Mouse (Mus musculus) ovary, postnatal 10 days (tissue): ENCODE results near the gene Hps3.
"Not testable (repeated sequence)": the region's sequence is repeated elsewhere in the genome, so short reads cannot be mapped to it uniquely, and the experiment has no call there.

Experiments used
- DNase-seq: peaks from one replicate; pipeline ENCODE4 v3.0.0; 2022; ENCODE audit warnings: low spot score

Hps3 gene

DNA sequence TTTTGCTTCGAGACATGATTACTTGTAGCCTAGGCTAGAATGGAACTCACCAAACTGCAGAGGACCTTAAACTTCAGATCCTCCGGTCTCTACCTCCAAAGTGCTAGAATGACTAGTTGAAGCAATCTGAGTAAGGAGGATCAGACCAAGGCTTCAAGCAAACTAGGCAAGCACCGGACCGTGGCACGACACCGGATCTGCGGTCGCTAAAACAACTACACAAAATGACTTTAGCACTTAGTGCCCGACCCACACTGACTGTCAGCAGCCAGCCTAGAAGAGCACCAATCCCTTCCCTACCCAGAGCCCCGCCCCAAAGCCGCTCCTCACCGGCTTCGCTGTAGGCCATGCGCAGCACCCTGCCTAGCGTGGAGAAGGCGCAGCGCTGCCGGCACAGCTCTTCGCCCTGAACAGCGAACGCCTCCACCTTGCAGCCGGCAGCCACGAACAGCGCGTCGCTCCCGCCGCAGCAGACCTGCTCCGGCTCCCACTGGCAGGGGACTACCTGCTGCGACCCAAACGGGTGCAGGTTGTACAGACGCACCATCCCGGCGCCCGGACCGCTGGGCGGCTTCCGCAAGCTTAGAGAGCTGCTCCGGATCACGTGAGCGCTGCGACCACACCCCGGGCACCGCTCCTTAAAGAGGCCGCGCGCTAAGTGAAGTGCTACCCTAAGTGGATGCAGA is at the start of gene Hps3:
Gene Hps3 (minus strand): TSS at position 597 of the 686 bp plus-strand sequence.
- DNase-seq, result peak; percentile 58

DNA sequence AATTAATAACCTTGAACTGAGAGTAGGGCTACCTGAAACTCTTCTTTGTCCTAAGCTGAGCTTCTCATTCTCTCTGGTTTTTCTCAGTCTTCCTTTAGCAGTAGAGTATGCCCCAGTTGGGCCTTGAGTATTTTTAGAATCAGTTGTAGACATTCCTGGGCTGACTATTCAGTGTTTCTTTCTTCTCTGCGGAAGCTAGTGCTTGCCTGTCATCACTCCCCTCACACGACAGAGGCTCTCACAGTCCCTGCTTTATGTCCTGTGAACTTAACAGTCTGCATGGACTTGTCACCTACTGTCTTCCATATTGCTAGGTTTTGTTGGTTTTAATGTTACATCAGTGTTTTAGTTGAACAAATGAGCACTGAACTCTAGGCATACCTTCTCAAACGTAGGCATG is 47.0 kb upstream of the Hps3 start:
- no peak for DNase-seq

DNA sequence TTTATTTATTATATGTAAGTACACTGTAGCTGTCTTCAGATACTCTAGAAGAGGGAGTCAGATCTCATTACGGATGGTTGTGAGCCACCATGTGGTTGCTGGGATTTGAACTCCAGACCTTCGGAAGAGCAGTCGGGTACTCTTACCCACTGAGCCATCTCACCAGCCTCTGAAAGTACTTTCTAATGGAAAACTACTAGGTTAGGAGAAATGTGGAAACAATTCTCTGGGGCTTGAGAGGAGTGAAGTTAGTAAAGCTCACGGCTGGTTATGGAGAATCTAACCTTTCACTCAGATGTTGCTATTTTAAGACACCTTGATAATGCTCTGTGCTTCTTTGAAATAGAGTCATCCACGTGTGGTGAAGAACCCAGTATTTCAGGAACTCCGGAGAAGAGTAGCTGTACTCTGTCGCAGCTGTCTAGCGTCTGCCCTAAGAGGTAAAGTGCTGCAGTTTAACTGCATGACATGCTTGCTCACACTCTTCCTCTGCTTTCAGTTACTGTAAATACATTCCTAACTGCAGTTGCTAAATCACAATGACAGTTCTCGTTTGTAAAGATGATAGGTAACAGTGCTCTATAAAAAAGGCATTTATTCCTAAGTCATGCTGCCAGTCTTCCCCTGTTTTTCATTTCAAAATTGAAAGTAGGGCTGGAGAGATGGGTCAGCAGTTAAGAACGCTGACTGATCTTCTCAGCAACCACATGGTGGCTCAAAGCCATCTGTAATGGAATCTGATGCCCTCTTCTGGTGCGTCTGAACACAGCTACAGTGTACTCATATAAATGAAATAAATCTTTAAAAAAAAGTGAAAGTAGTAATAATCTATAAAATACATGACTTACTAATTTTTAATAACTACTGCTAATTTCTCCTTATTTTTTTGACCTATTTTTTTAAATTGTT is 41.3 kb upstream of the Hps3 start:
- no peak for DNase-seq

DNA sequence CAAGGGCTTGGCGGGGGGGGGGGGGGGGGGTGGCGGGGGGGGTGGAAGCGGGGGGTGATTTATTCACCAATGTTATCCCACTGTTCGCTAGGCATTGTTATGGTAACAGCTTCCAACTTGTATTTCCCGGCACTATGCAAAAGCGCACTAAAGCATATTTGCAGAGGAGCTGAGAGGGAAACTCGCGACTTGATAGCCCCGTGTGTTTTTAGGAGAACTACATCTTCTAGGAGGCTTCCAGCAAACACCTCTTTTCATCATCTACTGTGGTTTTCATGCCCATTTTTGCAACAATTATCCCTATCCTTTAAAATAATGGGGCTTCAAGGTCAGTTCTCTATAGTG is 23.1 kb upstream of the Hps3 start:
- no peak for DNase-seq

DNA sequence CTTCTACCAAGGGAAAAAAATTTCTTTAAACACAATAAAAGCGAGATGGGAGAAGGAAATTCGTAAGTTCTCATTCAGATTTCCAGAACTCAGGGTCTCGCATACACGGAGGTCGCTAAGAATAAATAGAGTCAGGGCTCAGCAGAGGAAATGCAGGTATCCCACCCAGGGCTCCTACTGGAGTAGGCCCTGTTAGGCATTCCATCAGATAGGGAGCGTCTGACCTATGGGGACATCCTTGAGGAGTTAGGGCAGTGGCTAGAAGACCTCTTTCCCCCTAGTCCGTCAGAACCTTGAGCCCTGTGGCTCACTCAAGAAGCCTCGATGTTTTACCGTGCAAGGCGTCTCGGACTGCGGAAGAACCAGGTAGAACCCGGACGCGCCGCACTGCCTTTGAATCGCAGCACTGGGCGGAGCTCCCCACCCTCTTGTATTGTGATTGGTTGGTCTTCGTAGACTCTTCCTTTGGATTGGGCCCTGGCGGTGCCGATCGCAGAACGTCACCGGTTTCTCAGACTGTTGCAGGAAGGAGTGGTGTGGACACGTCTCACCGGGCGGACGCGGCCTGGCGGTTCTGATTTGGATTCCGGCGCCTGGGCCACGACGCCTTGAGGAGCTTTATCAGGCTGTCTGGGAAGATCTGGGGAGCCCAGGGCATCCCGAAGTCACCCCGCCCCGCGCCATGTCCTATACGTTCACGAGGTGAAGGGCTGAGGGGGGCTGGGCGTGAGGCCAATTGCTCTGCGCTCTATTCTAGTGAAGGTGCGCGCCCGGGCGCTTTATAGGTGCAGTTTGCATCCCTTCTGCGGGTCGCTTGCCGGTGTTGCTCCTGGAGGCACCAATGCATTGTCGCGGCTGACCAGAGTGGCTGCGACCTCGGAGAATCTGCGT is 22.4 kb upstream of the Hps3 start, which contains the start of gene Hltf:
Gene Hltf (plus strand): TSS at position 506 of the 891 bp plus-strand sequence.
- peak; percentile 93 for DNase-seq

DNA sequence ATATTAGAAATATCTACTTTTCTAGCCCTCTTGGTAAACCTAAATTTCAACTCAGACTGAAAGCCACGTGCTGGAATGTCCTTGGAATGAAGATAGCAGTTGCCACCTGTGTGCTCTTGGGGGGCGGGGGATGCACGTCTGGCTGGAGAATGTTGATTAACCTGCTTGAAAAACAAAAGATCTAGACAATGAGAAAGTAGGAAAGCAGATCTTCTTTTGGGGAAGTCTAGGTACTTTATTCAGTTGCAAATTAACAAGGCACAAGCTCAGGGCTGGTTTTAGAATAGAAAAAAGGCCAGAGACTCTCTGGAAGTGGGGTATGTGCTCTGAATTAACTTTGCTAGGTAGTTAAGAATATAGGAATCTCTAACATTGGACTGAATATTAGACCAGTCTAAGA is 9.6 kb upstream of the Hps3 start:
- DNase-seq, result not testable (repeated sequence)

DNA sequence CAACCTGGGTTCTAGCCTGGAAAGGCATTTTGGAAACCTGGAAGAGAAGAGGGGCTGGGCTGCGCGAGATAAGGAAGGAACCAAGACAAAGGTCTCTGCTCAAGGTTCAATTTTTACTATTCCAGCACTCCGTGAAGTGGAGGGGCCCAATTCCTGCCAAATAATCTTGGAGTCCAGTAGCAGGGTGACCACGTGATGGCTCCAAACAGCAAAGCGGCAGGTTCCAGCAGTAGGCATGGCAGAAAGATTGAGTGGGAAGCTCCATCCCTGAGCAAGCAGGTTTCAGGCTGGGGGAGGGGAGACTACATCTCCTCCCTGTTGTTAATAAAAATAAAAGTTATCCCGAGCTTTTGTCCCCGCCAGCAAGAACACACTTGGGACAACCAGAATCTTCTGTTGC is 6.3 kb upstream of the Hps3 start:
- not testable (repeated sequence) for DNase-seq

DNA sequence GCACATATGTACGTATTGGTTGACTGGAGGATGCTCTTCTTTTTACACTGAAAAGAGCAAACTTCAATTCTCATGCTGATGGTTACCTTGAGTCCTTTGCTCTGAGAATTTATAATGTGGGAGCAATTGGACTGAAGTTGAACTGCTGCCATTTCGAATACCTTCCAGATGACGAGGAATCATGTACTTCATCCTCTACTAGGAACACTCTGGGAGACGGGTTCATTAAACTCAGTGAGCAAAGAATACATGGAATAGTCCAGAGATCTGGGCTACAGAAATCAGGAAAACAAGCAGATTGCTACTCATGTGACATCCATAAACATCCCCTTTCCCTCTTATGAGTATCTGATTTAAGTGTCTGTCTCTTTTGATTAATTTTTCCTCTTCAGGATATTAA is 954 bp upstream of the Hps3 start:
- no peak for DNase-seq

DNA sequence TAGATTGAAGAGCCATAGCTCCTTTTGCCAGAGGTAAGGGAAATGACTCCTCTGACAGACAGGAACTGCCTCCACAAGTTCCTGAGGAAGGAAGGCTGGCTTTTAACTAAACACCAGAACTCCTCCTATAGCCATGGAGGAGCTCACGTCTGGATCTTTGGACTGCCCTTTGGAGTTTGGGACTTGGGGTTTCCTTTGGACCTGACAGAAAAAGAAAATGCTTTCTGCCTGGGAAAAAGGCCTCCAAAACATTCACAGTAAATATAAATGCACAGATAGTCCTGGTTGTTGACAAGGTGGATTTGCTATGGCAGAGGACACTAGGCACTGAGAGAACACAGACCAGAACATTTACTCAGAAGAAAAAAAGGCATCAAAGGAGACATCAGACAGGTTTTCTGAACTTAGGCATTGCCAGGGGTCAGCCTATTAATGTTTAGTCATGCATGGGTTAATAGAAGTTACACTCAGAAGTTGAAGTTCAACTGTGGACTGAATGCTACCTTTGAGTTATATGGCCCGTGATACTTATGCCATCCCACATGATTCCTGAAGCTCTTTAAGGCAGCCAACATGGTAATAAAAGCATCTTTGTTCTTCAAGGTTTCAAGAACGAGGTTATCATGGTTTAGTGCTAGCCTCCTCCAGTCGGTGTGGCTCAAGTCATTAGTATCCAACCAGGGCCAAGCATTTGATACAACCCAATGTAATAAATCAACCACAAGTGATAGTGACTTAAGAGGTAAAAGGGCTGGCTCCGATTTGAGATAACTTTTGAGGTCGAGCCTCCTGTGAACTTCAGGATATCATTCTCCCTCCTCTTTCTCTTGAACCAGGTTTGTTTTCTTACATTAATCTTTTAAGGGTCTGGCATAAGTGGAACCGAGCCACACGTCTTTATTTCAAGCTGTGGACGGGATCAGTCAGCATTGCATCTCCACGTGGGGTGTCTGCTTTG is 1.1 kb downstream of the Hps3 start:
- no peak for DNase-seq

DNA sequence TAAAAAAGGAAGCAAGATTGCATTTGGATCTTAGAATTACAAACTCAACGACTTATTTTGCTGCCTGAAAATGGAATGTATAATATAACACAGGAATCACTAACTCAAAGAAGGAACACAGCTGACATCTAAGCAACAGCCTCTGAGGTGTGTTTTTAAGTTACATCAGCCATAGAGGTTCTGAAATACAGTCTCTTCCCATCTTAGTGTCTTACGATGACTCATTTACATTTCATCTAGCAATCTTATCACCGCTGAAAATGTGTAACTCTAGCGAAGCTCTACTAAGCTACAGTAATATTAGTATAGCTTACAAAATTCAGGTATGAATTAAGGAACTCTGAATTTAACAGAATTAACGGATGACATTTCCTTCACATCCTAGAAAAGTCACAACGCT is 4.3 kb downstream of the Hps3 start:
- DNase-seq, result no peak

DNA sequence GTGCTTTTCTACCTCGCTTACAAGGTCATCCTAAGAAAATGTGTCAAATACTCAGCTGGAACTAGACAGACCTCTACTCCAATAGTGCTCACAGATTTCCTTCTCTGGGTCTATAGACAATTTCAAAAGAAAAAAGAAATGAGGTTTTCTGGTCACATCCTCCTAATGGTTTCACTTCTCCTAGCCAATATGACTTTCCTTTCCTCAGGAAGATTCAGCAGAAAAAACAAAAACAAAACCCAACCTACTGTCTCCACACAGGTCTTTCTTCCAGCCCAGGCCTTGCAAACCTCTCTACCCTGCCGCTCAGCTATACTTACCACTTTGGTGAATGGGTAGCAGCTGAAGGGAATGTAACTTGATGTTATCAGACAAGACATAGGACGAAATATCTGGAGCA is 6.5 kb downstream of the Hps3 start:
- no peak for DNase-seq

DNA sequence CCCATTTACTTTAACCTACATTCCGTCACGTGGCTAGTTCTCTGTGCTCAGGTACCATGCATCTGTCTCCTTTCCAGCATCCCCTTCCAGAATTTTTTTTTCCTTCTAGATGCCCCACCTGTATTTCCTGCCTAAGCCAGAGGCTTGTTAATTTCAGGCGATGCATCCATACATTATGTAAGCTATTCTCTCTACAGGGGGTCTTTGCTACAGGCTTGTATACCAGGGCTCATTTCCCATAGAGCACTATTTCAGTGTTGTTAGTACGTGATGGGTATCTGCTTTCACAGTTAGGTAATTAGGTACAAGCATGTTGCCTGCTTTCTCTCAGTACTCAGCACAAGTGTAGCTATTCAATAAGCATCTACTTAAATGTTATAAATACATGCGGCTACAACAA is 7.3 kb downstream of the Hps3 start:
- no peak for DNase-seq

DNA sequence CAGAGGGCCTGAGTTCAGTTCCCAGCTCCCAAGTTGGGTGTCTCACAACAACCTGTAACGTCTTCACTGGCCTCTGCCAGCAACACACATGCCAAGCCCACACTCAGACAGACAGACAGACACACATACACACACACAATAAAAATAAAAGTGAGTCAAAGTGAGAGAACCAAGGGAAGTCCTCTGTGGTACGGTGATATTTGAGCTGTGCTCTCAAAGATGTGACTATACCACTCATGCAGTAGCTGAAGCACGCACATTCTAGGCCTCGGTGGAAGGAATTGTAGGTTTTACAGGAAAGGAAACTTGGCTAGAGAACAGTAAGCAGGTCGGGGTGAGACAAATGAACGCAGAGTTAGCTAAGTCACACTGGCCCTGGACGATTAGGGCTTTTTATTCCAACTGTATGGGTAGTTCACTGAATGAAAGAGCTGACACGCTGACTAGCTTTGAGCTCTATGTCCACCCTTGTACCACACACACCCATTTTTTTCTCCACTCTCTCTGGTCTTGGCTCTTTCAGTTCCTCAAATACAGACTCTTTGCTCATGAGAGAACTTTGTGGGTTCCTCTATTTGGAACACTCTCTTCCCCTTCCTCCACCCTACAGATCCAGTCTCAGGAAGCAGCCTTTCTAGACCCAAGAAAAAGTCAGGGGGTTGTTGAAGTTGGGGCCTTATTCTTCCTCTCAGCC is 8.0 kb downstream of the Hps3 start:
- no peak for DNase-seq

DNA sequence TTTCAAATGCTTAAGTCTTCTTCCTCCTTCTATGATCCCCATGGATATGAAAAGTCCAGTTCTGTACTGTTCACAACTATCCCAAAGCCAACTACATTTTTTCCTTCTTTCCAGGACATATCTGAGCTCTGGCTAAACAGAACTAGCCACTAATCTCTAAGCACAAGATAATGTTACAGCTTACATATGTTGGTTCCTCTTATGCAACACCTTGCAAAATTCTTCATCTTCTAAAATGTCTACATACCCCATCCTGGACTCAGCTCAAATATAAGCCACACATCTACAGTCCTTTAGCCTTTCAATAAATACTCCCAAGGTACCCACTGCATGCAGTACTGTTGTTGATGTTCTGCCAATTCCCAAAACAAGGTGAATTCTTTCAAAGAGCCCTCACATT is 8.6 kb downstream of the Hps3 start:
- DNase-seq, result no peak

DNA sequence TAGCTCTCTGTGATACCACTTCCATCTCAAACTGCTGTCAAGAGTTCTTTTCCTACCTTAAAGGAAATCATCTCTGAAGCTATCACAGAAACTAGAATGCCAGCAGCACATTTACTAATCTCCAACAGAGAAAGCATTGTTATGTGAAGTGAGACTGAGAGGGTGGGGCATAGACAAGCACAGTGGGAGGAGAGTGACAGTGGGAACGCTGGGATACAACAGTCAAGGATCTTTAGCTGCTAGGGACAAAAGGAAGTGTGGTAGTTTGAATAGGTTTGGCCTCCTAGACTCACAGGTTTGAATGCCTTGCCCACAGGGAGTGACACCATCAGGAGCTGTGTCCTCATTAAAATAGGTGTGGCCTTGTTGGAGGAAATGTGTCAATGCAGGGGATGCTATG is 11.3 kb downstream of the Hps3 start:
- DNase-seq, result no peak

DNA sequence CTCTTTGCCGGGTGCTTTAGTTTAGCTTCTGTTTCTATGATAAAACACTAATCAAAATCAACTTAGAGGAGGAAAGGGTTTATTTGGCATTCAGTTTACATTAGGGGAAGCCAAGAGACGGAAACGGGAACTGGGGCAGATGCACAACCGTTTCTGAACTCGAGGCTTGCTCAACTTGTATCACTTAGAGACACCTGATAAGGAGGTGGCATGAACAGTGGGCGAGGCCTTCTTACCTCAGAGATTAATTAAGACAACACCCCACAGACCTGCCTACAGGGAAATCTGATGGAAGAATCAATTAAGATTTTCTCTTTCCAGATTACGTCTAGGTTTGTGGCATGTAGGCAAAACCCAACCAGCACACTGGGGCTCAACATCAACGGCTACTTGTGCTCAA is 17.0 kb downstream of the Hps3 start:
- no peak for DNase-seq

DNA sequence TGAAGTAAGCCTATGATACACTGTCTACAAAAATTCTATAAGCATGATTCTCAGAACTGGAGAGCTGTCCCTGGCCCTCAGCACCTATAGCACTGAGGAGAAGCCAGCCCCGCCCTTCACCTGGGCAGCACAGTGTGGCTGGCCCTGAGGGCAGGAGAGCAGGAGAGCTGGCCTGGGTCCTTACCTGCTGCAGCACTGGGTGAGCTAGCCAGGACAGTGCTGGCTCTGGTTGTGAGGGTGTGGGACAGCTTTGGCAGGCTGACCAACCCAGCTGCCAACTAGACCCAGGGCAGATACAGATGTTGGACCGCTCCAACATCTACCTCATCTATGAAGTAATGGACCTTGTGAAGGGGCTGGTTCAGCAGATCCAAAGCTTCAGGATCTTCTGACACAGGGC is 20.7 kb downstream of the Hps3 start:
- DNase-seq, result no peak

DNA sequence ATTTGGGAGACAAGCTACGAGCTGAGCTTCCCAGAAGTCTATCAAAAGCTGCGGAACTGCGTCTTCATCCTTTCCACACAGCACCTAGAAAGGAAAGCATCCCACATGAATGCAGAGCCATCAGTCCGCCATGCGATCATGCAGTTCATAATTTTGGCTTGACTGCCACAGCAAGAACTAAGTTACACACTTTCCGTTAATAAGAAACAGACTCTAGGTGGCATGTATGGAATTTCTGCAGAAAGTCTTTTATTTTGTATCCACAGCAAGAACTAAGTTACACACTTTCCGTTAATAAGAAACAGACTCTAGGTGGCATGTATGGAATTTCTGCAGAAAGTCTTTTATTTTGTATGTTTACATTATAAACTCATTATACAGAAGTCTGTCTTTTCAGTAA is 24.2 kb downstream of the Hps3 start:
- DNase-seq, result not testable (repeated sequence)

DNA sequence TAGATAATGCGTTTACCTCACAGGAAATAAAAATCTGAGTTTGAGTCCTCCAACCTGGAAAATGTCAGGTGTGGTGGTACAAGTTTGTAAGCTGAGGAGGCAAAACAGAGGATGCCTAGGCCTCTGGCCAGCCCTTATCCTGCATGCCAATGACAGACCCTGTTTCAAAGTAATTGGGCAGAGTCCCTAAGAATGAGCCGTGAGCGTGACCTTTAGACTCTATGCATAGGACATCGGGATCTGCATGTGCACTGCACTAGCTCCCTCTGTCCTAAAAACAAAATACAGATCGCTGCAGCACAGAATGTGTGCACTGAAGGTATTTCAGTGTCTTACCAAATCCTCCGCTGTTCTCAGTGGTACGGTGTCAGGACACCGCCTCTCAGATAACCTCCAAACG is 24.7 kb downstream of the Hps3 start:
- DNase-seq, result no peak

DNA sequence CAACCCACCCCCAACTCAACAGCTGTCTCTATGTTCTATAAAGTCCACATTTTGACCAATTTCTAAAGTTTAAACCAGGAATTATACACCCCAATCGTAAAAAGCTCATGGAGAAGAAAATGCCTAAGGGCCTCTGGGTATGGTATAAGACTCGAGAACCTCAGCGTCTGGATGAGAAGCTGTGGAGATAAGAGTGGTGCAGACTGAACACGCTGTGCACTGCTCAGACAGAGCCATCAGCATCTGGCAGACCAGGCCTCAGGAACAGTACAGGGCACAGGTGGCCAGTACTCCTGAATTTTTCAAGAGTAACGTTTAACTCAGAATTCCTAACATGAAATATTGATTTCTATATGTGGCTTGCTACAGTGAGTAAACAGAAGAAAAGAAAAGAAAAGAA is 27.4 kb downstream of the Hps3 start:
- DNase-seq, result no peak

DNA sequence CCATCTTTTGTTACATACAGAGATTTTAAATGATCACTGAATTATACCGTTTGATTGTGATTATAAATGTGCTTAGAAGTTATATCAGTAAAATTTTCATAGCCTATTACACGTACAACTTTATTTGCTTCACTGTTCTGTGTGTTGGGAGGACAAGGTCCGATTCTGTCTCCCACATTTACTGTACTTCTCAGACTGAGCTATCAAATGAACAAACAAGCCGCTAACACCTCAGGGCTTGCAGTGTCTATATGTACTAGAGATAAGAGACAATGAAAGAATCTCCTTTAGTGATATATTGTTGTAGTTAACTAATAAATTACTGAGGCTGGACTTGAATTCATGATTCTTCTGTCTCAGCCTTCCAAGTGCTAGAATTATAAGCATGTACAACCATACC is 27.8 kb downstream of the Hps3 start:
- no peak for DNase-seq
